Mouse (Mus musculus) bone marrow macrophage, adult 2 months (primary cell): ENCODE data around the gene Kcnk4.

Experiments
- CTCF ChIP-seq: IDR thresholded peaks from 2 replicates; pipeline ENCODE4 v1.5.1; 2012; ENCODE audit warnings: low read depth, mild to moderate bottlenecking, low read length, moderate library complexity
- POLR2A ChIP-seq: IDR thresholded peaks from 2 replicates; pipeline ENCODE4 v1.6.1; 2012; ENCODE audit warnings: mild to moderate bottlenecking, low read depth, low read length, borderline replicate concordance

DNA sequence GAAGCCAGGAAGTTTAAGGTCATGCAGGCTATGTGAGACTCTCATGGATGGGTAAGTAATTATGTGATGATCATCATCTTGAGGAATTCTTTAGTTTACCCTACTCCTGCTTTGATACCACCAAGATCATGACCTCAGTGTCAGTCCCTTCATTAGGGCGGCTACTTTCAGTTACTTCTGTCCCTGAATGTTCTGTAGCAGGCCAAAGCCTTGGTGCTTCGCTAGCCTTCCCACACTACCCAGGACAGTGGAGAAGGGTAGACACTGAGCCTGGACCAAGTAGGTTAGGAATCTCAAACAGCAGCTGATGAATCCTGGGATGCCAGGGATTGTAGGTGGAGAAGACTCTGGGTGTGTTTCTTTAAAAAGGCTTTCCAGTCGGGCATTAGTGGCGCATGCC lies 47.1 kb upstream of the Kcnk4 start:
- TF ChIP-seq POLR2A (no peak), CTCF (no peak)
